Mouse (Mus musculus) liver, embryonic 11.5 days (tissue): ENCODE data around the gene Trp63. TPM values are rescaled to one million over a fixed set of nuclear protein-coding genes. Genes with fewer than 3 reads are reported as not detected.

ENCODE experiments used
- ATAC-seq: fragments of 200-750 bp; cut with Nextera tagmentation; replicated peaks from 2 replicates; pipeline ENCODE4 v1.8.0; 2017; ENCODE audit warnings: moderate number of reproducible peaks, mild to moderate bottlenecking, moderate TSS enrichment, moderate library complexity; ENCODE audit not compliant: low FRiP score
- DNase-seq: peaks from one replicate; pipeline ENCODE4 v3.0.0-alpha.2; 2017; ENCODE audit warnings: low spot score
- H3K27ac ChIP-seq: fragments of 300-500 bp; sonication (generic); 2 replicates; pipeline ENCODE4 v1.5.1; 2014; ENCODE audit warnings: mild to moderate bottlenecking, low read depth, low read length, control low read depth
- H3K27me3 ChIP-seq: fragments of 300-500 bp; sonication (generic); replicated peaks from 2 replicates; pipeline ENCODE4 v1.6.1; 2014; ENCODE audit warnings: low read length, mixed read lengths; ENCODE audit not compliant: control insufficient read depth, insufficient read depth
- H3K36me3 ChIP-seq: fragments of 300-500 bp; sonication (generic); 2 replicates; pipeline ENCODE4 v1.6.1; 2014; ENCODE audit warnings: mild to moderate bottlenecking, low read length, moderate library complexity, mixed read lengths; ENCODE audit not compliant: control insufficient read depth, insufficient read depth
- H3K4me1 ChIP-seq: fragments of 300-500 bp; sonication (generic); replicated peaks from 2 replicates; pipeline ENCODE4 v1.6.1; 2014; ENCODE audit warnings: low read length, mixed read lengths; ENCODE audit not compliant: control insufficient read depth, insufficient read depth
- H3K4me2 ChIP-seq: fragments of 300-500 bp; sonication (generic); 2 replicates; pipeline ENCODE4 v1.6.1; 2014; ENCODE audit warnings: mild to moderate bottlenecking, control low read depth, moderate library complexity
- H3K4me3 ChIP-seq: fragments of 300-500 bp; sonication (generic); 2 replicates; pipeline ENCODE4 v1.5.1; 2014; ENCODE audit warnings: low read depth, low read length, control low read depth
- H3K9ac ChIP-seq: fragments of 300-500 bp; sonication (generic); 2 replicates; pipeline ENCODE4 v1.6.1; 2014; ENCODE audit warnings: low read depth, low read length, control low read depth
- H3K9me3 ChIP-seq: fragments of 300-500 bp; sonication (generic); 2 replicates; pipeline ENCODE4 v1.6.1; 2016; ENCODE audit warnings: low read length, inconsistent platforms, mixed read lengths; ENCODE audit not compliant: control insufficient read depth
- WGBS: fragments of 180-500 bp; shearing (Covaris S2); extraction: QIAGEN DNeasy Blood & Tissue Kit; methylation state at CpG from one replicate; pipeline ENCODE4 v1.1.7; 2014; 5-methylcytosine and 5-hydroxymethylcytosine counted together
- polyA plus RNA-seq: library from polyadenylated mRNA; unstranded; fragments of >200 nt; fragmentation: Nextera tagmentation; extraction: Ambion mirVana; gene quantifications from 2 replicates; pipeline ENCODE4 v1.2.1, GENCODE M21; 2014

Trp63 gene
- polyA plus RNA-seq, 1 experiment from 2014 or later: 0.52 TPM

DNA sequence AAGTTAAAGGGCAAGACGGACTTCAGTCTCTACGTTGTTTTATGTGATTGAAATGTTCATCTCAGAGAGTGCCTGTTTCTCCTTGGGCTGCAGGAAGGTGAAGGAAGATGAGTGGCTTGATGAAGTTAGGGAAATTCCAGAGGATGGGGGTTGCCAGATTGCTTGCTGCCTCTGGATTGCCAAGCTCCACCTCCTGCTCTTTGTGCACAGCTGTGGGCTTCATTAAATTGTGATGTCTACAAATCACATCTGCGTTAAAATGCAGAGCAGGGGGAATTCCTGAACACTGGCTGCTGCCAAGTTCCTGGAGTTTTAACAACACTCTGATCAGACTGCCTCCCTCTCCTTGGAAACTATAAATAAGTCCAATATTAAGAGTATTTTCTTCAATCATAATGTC is 63.2 kb downstream of the Trp63 start:
- Histone ChIP-seq H3K36me3 (no peaks in the 10 kb centered on the region), H3K9ac (no peak overlapping the region), H3K9me3 (no peaks in the 10 kb centered on the region), H3K27ac (no peak overlapping the region), H3K27me3 (no peaks in the 10 kb centered on the region), H3K4me1 (no peaks in the 10 kb centered on the region), H3K4me2 (no peak overlapping the region), H3K4me3 (no peak overlapping the region)
- 37% methylated on average over 3 of the region's 3 CpGs for WGBS
- no peak for DNase-seq
- ATAC-seq: no peak

DNA sequence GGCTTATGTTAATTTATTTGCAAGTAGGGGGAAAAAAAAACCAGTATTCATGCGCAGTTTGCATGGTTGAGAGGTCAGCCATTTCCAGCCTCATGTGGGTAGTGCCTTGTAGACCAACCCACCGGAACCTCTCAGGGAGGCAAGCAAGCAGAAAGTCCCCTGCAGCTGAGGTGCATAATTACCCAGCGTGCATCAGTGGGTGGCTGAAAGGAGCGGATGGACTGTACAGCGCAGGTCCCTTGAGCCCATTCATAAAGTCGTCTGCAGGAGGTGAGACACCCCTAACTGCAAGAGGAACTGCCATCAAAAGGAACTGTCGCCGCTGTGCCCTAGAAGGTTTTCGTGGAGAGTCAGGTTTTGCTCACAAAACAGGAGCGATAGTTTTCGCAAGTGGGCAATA is 68.3 kb downstream of the Trp63 start:
- 81% methylated on average over 11 of the region's 11 CpGs for WGBS
- DNase-seq (no peak), ATAC-seq (no peak)
- Histone ChIP-seq H3K4me3 (no peak overlapping the region), H3K9me3 (no peaks in the 10 kb centered on the region), H3K36me3 (no peaks in the 10 kb centered on the region), H3K27ac (no peak overlapping the region), H3K4me1 (no peaks in the 10 kb centered on the region), H3K4me2 (no peak overlapping the region), H3K9ac (no peak overlapping the region), H3K27me3 (no peaks in the 10 kb centered on the region)

DNA sequence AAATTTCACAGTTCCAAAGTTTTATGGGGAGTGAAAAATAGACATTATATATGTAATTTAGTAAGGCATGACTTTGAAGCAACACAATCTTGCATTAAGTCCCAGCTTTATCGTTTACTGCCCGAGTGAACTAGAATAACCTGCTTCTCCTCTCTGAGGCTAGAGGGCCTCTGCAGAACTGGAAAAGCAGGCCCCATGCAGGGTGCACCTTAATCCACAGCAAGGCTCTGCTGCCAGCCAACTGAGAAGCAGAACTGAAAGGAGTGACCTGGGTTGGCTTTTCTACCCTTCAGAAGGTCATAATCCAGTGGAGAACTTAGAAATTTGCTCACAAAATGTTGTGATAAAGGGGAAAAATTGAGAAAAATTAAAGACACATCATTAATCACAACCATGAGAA is 74.5 kb downstream of the Trp63 start:
- DNase-seq (no peak), ATAC-seq (no peak)
- H3K4me2 ChIP-seq: no peak overlapping the region
- H3K4me3 ChIP-seq: no peak overlapping the region
- no peaks in the 10 kb centered on the region for H3K27me3 ChIP-seq
- H3K9me3 ChIP-seq: no peaks in the 10 kb centered on the region
- H3K27ac ChIP-seq: no peak overlapping the region
- no peak overlapping the region for H3K9ac ChIP-seq
- H3K4me1 ChIP-seq: no peaks in the 10 kb centered on the region
- H3K36me3 ChIP-seq: no peaks in the 10 kb centered on the region
- 82% methylated on average over 2 of the region's 2 CpGs for WGBS

DNA sequence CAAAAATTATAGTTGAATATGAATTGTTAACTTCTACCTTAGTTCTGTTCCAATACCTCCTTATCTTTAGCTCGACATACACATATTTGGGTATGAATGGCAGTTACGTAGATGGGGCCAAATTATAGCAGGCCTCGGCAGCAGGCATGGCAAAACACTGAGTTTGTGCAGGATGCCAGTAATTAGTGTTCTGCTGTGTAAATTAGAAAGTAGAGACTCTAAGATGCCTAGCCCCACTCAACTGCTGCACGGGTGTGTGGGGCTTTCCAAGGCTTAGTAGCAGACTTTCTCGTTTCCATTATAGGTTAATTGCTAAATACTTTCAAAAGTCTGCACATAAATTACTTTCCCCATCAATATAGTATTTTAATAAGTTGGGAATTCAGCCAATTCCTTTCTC is 82.0 kb downstream of the Trp63 start:
- H3K9ac ChIP-seq: no peak overlapping the region
- DNase-seq (no peak), ATAC-seq (no peak)
- no peak overlapping the region for H3K4me3 ChIP-seq
- H3K4me2 ChIP-seq: no peak overlapping the region
- 82% methylated on average over 5 of the region's 5 CpGs for WGBS
- no peaks in the 10 kb centered on the region for H3K27me3 ChIP-seq
- H3K9me3 ChIP-seq: no peaks in the 10 kb centered on the region
- H3K27ac ChIP-seq: no peak overlapping the region
- no peaks in the 10 kb centered on the region for H3K36me3 ChIP-seq
- no peaks in the 10 kb centered on the region for H3K4me1 ChIP-seq

DNA sequence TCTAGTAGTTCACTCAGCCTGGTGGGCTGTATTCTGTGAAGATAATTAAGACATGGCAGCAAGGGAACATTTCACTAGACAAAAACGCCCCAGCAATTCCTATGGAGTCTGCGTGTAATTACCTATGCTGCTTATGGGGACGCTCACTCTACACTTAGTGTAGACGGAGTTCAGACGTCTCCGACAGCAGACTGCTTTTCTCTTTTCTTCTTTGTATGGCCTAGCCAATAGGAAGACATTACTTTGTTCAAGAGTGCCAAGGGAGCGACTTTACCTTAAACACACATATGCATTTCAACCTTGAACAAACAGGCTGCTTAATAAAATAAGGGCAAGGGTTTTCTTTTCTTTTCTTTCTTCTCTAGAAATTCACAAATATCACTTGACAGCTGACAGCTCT is 91.0 kb downstream of the Trp63 start:
- no peak overlapping the region for H3K4me2 ChIP-seq
- H3K9ac ChIP-seq: no peak overlapping the region
- H3K4me1 ChIP-seq: no peaks in the 10 kb centered on the region
- H3K36me3 ChIP-seq: no peaks in the 10 kb centered on the region
- H3K4me3 ChIP-seq: no peak overlapping the region
- ATAC-seq (no peak), DNase-seq (no peak)
- H3K27ac ChIP-seq: no peak overlapping the region
- H3K27me3 ChIP-seq: no peaks in the 10 kb centered on the region
- no peaks in the 10 kb centered on the region for H3K9me3 ChIP-seq
- WGBS: 79% methylated on average over 7 of the region's 7 CpGs

DNA sequence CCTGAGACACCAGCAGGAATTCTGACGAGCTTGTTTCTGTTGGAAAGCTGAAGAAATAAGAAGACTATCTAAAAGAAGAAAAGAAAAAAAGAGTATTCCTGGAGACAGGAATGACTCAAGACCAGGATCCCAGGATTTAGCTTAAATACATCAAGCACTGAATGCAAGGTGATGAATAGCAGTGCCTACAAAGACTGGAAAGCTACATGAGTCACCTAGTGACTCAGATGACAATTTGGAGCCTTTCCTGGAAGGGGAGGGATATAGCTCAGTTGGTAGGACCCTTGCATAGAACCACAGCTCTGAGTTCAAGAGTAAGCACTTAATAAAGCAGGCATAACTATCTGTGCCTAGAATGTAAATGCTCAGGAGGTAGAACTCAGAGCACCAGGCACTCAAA is 93.9 kb downstream of the Trp63 start:
- WGBS: 74% methylated on average over 1 of the region's 1 CpGs
- H3K36me3 ChIP-seq: no peaks in the 10 kb centered on the region
- H3K27me3 ChIP-seq: no peaks in the 10 kb centered on the region
- no peak overlapping the region for H3K4me2 ChIP-seq
- no peak overlapping the region for H3K4me3 ChIP-seq
- H3K4me1 ChIP-seq: no peaks in the 10 kb centered on the region
- H3K9ac ChIP-seq: no peak overlapping the region
- ATAC-seq: no peak
- H3K27ac ChIP-seq: no peak overlapping the region
- no peak for DNase-seq
- no peaks in the 10 kb centered on the region for H3K9me3 ChIP-seq

DNA sequence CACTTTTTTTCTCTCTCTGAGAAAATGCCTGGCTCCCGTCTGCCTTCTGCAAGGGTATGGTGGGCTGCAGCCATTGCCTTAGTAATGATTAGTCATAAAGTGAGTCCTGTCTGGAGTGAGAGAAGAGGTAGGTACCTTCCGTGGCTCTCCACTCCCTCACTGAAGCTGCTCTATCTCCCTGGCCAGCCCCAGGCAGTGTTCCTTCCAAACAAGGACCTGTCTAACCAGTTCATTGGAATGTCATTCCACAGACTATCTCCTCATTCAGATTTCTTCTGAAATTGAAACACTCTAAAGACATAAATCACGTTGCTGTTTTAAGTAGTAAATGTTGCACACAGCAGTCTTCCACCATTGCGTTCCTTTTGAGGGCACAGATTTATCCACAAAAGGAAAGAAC is 96.4 kb downstream of the Trp63 start:
- Histone ChIP-seq H3K27ac (no peak overlapping the region), H3K9me3 (no peaks in the 10 kb centered on the region), H3K36me3 (no peaks in the 10 kb centered on the region), H3K4me1 (no peaks in the 10 kb centered on the region), H3K4me3 (no peak overlapping the region), H3K9ac (no peak overlapping the region), H3K27me3 (no peaks in the 10 kb centered on the region), H3K4me2 (no peak overlapping the region)
- 72% methylated on average over 4 of the region's 4 CpGs for WGBS
- DNase-seq (no peak), ATAC-seq (no peak)

DNA sequence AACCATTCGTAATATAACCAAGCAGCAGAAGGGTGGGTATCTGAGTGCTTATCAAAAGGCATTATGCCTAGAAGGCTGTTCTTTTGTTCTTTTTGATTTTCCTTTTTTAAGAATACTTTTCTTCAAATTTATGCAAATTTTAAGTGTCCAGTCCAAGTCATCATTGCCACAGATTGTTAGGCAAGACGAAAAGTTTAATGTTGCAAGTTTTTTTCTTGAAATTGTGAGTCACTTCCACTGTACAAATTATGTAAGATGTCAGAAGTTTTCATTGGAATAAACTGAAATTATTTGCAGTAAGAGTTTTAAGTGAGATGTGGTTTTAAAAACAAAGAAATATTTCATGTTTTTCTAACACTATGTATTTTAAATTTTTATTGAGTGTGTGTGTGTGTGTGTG is 100.7 kb downstream of the Trp63 start:
- Histone ChIP-seq H3K4me3 (no peak overlapping the region), H3K4me2 (no peak overlapping the region), H3K9me3 (no peaks in the 10 kb centered on the region), H3K27ac (no peak overlapping the region), H3K36me3 (no peaks in the 10 kb centered on the region), H3K4me1 (no peaks in the 10 kb centered on the region), H3K27me3 (no peaks in the 10 kb centered on the region), H3K9ac (no peak overlapping the region)
- ATAC-seq: no peak
- DNase-seq: no peak
- 75% methylated on average over 2 of the region's 2 CpGs for WGBS

DNA sequence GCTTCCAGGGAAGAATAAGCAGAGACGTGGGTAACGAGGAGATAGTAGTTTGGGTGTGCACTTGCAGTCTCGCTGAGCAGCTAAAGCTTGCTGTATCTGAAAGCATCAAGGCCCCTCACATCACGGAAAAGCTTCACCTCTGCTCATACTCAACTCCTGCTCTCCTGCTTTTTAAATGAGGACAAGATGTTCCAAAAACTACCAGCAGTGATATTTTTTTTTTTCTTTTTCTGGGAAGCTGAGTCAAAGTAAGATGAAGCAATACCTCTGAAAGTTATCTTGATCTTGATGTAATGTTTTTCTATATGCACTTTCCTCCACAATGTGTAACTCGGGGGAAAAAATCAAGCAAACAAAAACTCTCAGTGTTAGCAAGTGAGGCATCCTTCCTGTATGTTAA is 102.9 kb downstream of the Trp63 start:
- WGBS: 67% methylated on average over 5 of the region's 5 CpGs
- Histone ChIP-seq H3K36me3 (no peaks in the 10 kb centered on the region), H3K4me2 (no peak overlapping the region), H3K9ac (no peak overlapping the region), H3K9me3 (no peaks in the 10 kb centered on the region), H3K4me3 (no peak overlapping the region), H3K27ac (no peak overlapping the region), H3K27me3 (no peaks in the 10 kb centered on the region), H3K4me1 (no peaks in the 10 kb centered on the region)
- DNase-seq (no peak), ATAC-seq (no peak)
